Mouse (Mus musculus) lung, adult 2 months (tissue): ENCODE results near the gene Abcb8.

Source experiments
- CTCF ChIP-seq: fragments of 200-500 bp; IDR thresholded peaks from 2 replicates; pipeline ENCODE4 v1.5.1; 2011; ENCODE audit warnings: mild to moderate bottlenecking, low read length, control low read depth; ENCODE audit not compliant: insufficient read depth
- POLR2A ChIP-seq: fragments of 200-500 bp; IDR thresholded peaks from 2 replicates; pipeline ENCODE4 v1.6.1; 2011; ENCODE audit warnings: low read depth, mild to moderate bottlenecking, control low read depth, low read length, borderline replicate concordance; ENCODE audit errors: extremely low read depth

- TF ChIP-seq CTCF (no peak), POLR2A (no peak)
Observed at GRCm38 (mm10) chr5:24373807-24374206, 19.7 kb upstream of the Abcb8 start.
